Mouse (Mus musculus): ENCODE results near the gene Zfp87. TPM values are rescaled to one million over a fixed set of nuclear protein-coding genes. Genes with fewer than 3 reads are reported as not detected.

The Zfp87 gene
- 58.4 TPM for polyA plus RNA-seq (2017; shearing (Covaris generic))

DNA sequence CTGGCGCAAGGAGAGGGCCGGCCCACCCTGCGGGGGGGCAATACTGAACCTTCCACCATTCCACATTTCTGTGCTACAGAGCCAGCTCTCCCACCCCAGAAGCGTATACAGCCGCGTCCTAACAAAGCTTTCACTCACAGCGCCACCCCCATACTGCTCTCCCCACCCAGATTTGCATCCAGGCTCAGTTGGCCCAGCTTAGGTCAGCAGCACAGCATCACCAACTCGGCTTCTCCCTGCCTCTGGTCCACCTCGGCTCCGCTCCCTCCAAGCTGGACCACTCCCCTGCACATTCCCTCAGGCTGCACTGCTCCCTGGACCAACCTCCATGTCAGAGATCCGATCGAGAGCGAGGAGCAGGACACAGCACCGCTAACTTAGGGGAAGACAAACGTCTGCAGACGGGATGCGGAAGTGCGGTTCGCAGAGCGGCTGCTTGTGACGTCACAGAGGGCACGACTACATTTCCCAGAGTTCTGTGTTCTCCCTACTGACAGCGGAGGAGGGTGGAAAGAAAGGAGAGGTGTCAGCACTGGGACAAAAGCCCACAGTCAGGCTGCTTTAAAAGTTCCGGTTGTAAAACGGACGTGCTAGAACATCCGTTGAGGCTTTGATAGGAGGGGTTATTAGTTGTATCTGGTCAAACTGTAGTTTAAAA is at the start of gene Zfp87, which contains the start of gene Gm26965:
TSS of gene Zfp87 (minus strand) at position 425 of the 658 bp plus-strand sequence.
TSS of gene Gm26965 (minus strand) at position 399 of the 658 bp plus-strand sequence.

DNA sequence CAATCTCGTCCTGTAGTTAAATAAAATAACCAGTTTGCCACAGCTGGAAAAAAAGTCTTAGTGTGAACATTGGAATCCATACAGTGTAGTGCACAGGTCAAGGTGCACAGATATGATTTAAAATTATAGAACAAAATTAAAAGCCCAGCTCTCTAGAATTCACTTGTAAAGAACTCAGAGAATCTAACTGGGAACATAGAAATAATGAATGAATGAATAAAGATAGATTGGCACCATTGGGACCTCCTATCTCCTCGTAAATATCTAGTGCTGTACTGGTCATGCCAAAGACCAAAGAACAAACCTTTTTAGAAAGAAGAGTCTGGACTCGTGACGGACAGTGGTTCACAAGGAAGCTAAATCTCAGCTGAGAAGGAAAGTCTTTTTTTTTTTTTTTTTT is 27.8 kb upstream of the Zfp87 start, which contains the start of gene Zfp748:
TSS of gene Zfp748 (minus strand) at position 101 of the 400 bp plus-strand sequence.

GRCm38 (mm10) chr13:67500084-67500719 is 25.8 kb downstream of the Zfp87 start, which contains the start of gene Zfp58:
Gene Zfp58 (minus strand): TSS chr13:67500555.

DNA sequence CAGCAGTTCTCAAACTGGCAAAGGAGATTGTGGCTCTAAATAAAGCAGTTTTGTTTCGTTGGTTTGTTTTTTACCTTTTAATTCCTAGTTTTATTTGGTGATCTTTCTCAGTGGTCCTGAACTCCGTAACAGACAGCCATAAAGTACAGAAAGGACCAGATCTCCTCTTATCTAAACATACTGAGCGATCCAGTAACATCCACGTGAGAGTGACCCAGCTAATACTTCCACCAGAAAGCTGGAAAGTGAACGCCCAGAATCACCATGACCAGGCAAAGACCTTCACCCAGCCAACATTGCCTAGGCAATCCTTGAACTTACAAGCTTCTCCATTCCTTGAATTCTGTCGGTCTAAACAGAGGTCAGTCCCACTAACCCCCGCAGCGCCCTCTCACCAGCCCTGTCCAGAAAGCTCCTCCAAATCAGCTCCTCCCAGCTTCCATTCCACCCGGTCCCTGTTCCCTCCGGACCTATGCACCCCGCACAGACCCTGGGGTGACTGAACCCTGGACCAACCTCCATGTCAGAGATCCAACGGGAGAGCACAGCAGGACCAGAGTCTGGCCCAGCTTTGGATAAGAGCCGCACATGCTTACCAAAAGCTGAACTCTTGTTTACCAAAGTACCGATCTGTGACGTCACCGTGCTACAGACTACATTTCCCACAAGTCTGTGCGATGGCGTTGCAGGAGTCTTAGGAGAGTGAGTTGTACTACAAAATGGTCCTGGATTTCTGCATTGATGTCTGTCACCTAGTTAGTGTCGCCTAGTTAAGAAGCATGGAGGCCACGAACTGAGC is 42.2 kb downstream of the Zfp87 start, which contains the start of gene Zfp874b:
TSS of gene Zfp874b (minus strand) at position 634 of the 799 bp plus-strand sequence.

Other genes with a start within 250 kb of the Zfp87 start
- 3.1 TPM for gene Zfp458, start 247.7 kb downstream of the Zfp87 start, polyA plus RNA-seq (2017; shearing (Covaris generic))
- gene Zfp457, start 219.7 kb downstream of the Zfp87 start, polyA plus RNA-seq (2017; shearing (Covaris generic)): 1.0 TPM
- gene Zfp595, start 193.6 kb downstream of the Zfp87 start, polyA plus RNA-seq (2017; shearing (Covaris generic)): 7.4 TPM
- gene Gm28044, start 165.6 kb downstream of the Zfp87 start, polyA plus RNA-seq (2017; shearing (Covaris generic)): 0.76 TPM
- 2.3 TPM for gene Zfp953, start 165.6 kb downstream of the Zfp87 start, polyA plus RNA-seq (2017; shearing (Covaris generic))
- 2.6 TPM for gene Gm28041, start 150.4 kb downstream of the Zfp87 start, polyA plus RNA-seq (2017; shearing (Covaris generic))
- 8.0 TPM for gene Zfp456, start 150.4 kb downstream of the Zfp87 start, polyA plus RNA-seq (2017; shearing (Covaris generic))
- 29.7 TPM for gene Zfp429, start 126.4 kb downstream of the Zfp87 start, polyA plus RNA-seq (2017; shearing (Covaris generic))
- 3.3 TPM for gene Zfp459, start 104.8 kb downstream of the Zfp87 start, polyA plus RNA-seq (2017; shearing (Covaris generic))
- 20.4 TPM for gene Zfp874a, start 74.6 kb downstream of the Zfp87 start, polyA plus RNA-seq (2017; shearing (Covaris generic))
- 13.3 TPM for gene Zfp874b, start 41.9 kb downstream of the Zfp87 start, polyA plus RNA-seq (2017; shearing (Covaris generic))
- 19.6 TPM for gene Zfp58, start 25.6 kb downstream of the Zfp87 start, polyA plus RNA-seq (2017; shearing (Covaris generic))
- gene Gm26965, start within 50 bp of the Zfp87 start, polyA plus RNA-seq (2017; shearing (Covaris generic)): 1.5 TPM
- 22.5 TPM for gene Zfp748, start 27.7 kb upstream of the Zfp87 start, polyA plus RNA-seq (2017; shearing (Covaris generic))
- 8.2 TPM for gene Zfp729b, start 83.5 kb upstream of the Zfp87 start, polyA plus RNA-seq (2017; shearing (Covaris generic))
- gene Gm49345, start 111.6 kb upstream of the Zfp87 start, polyA plus RNA-seq (2017; shearing (Covaris generic)): 5.4 TPM
- gene Zfp729a, start 111.6 kb upstream of the Zfp87 start, polyA plus RNA-seq (2017; shearing (Covaris generic)): 8.1 TPM
- gene Zfp738, start 160.9 kb upstream of the Zfp87 start, polyA plus RNA-seq (2017; shearing (Covaris generic)): 25.0 TPM
- gene Zfp65, start 203.0 kb upstream of the Zfp87 start, polyA plus RNA-seq (2017; shearing (Covaris generic)): 12.0 TPM
- 10.1 TPM for gene Zfp85, start 229.1 kb upstream of the Zfp87 start, polyA plus RNA-seq (2017; shearing (Covaris generic))